Mouse (Mus musculus) testis, adult 10 weeks (tissue): Measurements from ENCODE around the gene Cntd1. TPM values are rescaled to one million over a fixed set of nuclear protein-coding genes. Genes with fewer than 3 reads are reported as not detected.

ENCODE experiments used
- polyA plus RNA-seq: library from polyadenylated mRNA; stranded (reverse); fragments of 350-450 nt; fragmentation: Illumina TruSeq; extraction: RNeasy Lipid Tissue Mini Kit (QIAGEN cat#74804); gene quantifications from one replicate; pipeline ENCODE4 v1.2.3, GENCODE M21; 2014; ENCODE audit warnings: low read depth, low replicate concordance

Cntd1 gene
- polyA plus RNA-seq, result 172 TPM

GRCm38 (mm10) chr11:101278223-101279192, at the start of gene Cntd1, which contains the start of gene Coa3:
TSS of gene Cntd1 (plus strand) at chr11:101279012.
TSS of gene Coa3 (minus strand) at chr11:101279114.

GRCm38 (mm10) chr11:101245855-101246701, 32.7 kb upstream of the Cntd1 start, which contains the start of gene Ramp2:
TSS of gene Ramp2 (plus strand) at chr11:101246028.

GRCm38 (mm10) chr11:101253613-101254389, 25.0 kb upstream of the Cntd1 start, which contains the start of gene Vps25:
TSS of gene Vps25 (plus strand) at chr11:101253707.

GRCm38 (mm10) chr11:101259948-101260825, 18.6 kb upstream of the Cntd1 start, which contains the start of gene Wnk4:
TSS of gene Wnk4 (plus strand) at chr11:101260567.

GRCm38 (mm10) chr11:101302004-101302798, 23.4 kb downstream of the Cntd1 start, which contains the start of gene Becn1:
TSS of gene Becn1 (minus strand) at chr11:101302286.

GRCm38 (mm10) chr11:101315665-101316500, 37.1 kb downstream of the Cntd1 start, which contains the start of gene Psme3:
TSS of gene Psme3 (plus strand) at chr11:101316213.

GRCm38 (mm10) chr11:101324763-101325162, 46.0 kb downstream of the Cntd1 start, which contains the start of gene Aoc2:
TSS of gene Aoc2 (plus strand) at chr11:101325063.

GRCm38 (mm10) chr11:101330371-101330924, 51.6 kb downstream of the Cntd1 start, which contains the start of gene Aoc3:
TSS of gene Aoc3 (plus strand) at chr11:101330605.

Other genes starting within 250 kb of the Cntd1 start
- gene Naglu, start 209.0 kb upstream of the Cntd1 start, polyA plus RNA-seq, result 0.98 TPM
- gene Hsd17b1, start 200.6 kb upstream of the Cntd1 start, polyA plus RNA-seq, result 0.62 TPM
- 1.7 TPM for gene Coasy, start 196.4 kb upstream of the Cntd1 start, polyA plus RNA-seq
- gene Mlx, start 191.7 kb upstream of the Cntd1 start, polyA plus RNA-seq, result 8.3 TPM
- 124 TPM for gene Psmc3ip, start 183.6 kb upstream of the Cntd1 start, polyA plus RNA-seq
- 14.0 TPM for gene Retreg3, start 159.1 kb upstream of the Cntd1 start, polyA plus RNA-seq
- gene Tubg1, start 159.1 kb upstream of the Cntd1 start, polyA plus RNA-seq, result 2.5 TPM
- 0.22 TPM for gene Tubg2, start 123.1 kb upstream of the Cntd1 start, polyA plus RNA-seq
- gene Cntnap1, start 108.5 kb upstream of the Cntd1 start, polyA plus RNA-seq, result 0.13 TPM
- not detected for gene Plekhh3, start 107.7 kb upstream of the Cntd1 start, polyA plus RNA-seq
- not detected for gene Ccr10, start 103.6 kb upstream of the Cntd1 start, polyA plus RNA-seq
- 12.7 TPM for gene Ezh1, start 52.5 kb upstream of the Cntd1 start, polyA plus RNA-seq
- gene Ramp2, start 33.0 kb upstream of the Cntd1 start, polyA plus RNA-seq, result 1.1 TPM
- 28.3 TPM for gene Vps25, start 25.3 kb upstream of the Cntd1 start, polyA plus RNA-seq
- gene Wnk4, start 18.4 kb upstream of the Cntd1 start, polyA plus RNA-seq, result 1.5 TPM
- 4.0 TPM for gene Coa3, start 102 bp downstream of the Cntd1 start, polyA plus RNA-seq
- 78.8 TPM for gene Becn1, start 23.3 kb downstream of the Cntd1 start, polyA plus RNA-seq
- gene Psme3, start 37.2 kb downstream of the Cntd1 start, polyA plus RNA-seq, result 427 TPM
- 0.48 TPM for gene Aoc2, start 46.1 kb downstream of the Cntd1 start, polyA plus RNA-seq
- 2.1 TPM for gene Aoc3, start 51.6 kb downstream of the Cntd1 start, polyA plus RNA-seq
- gene G6pc, start 88.5 kb downstream of the Cntd1 start, polyA plus RNA-seq, result not detected
- gene Aarsd1, start 138.6 kb downstream of the Cntd1 start, polyA plus RNA-seq, result 4.6 TPM
- gene Gm27029, start 145.8 kb downstream of the Cntd1 start, polyA plus RNA-seq, result 0.41 TPM
- 1.9 TPM for gene Rundc1, start 146.1 kb downstream of the Cntd1 start, polyA plus RNA-seq
- gene Ptges3l, start 146.3 kb downstream of the Cntd1 start, polyA plus RNA-seq, result 14.0 TPM
- gene Rpl27, start 163.3 kb downstream of the Cntd1 start, polyA plus RNA-seq, result 23.8 TPM
- gene Ifi35, start 169.4 kb downstream of the Cntd1 start, polyA plus RNA-seq, result 0.25 TPM
- gene Rnd2, start 186.0 kb downstream of the Cntd1 start, polyA plus RNA-seq, result 12.6 TPM
- gene Vat1, start 187.2 kb downstream of the Cntd1 start, polyA plus RNA-seq, result 2.6 TPM